Mouse (Mus musculus): ENCODE measurements around the gene Gramd1b. TPM values are rescaled to one million over a fixed set of nuclear protein-coding genes. Genes with fewer than 3 reads are reported as not detected.

Gramd1b gene
- 27.5 and 33.2 TPM in 2 replicates for total RNA-seq (2017)

- ATAC-seq (replicated peaks in 1 of 2; ENCODE audit: insufficient read depth in 1 of 2, low FRiP score in 2 of 2, low TSS enrichment in 1 of 2, low read depth in 1 of 2, poor library complexity in 2 of 2, severe bottlenecking in 2 of 2) = peak; percentile 42 to 57
Observed at GRCm38 (mm10) chr9:40531027-40531621, at the start of gene Gramd1b. Gene Gramd1b, minus strand, starts transcription at chr9:40531383.

GRCm38 (mm10) chr9:40578726-40579625 lies 47.8 kb upstream of the Gramd1b start:
- ATAC-seq (replicated peaks in 1 of 2; ENCODE audit: insufficient read depth in 1 of 2, low FRiP score in 2 of 2, low TSS enrichment in 1 of 2, low read depth in 1 of 2, poor library complexity in 2 of 2, severe bottlenecking in 2 of 2) = no peak

GRCm38 (mm10) chr9:40577132-40577531 lies 45.9 kb upstream of the Gramd1b start:
- peak; percentile 33 to 39; a peak in 1 of 4 replicates for ATAC-seq (replicated peaks in 1 of 2; ENCODE audit: insufficient read depth in 1 of 2, low FRiP score in 2 of 2, low TSS enrichment in 1 of 2, low read depth in 1 of 2, poor library complexity in 2 of 2, severe bottlenecking in 2 of 2)

GRCm38 (mm10) chr9:40575053-40575985 lies 44.1 kb upstream of the Gramd1b start:
- ATAC-seq (replicated peaks in 1 of 2; ENCODE audit: insufficient read depth in 1 of 2, low FRiP score in 2 of 2, low TSS enrichment in 1 of 2, low read depth in 1 of 2, poor library complexity in 2 of 2, severe bottlenecking in 2 of 2) = peak; percentile 17 to 55; a peak in 1 of 4 replicates

GRCm38 (mm10) chr9:40571280-40571679 lies 40.1 kb upstream of the Gramd1b start:
- ATAC-seq (replicated peaks in 1 of 2; ENCODE audit: insufficient read depth in 1 of 2, low FRiP score in 2 of 2, low TSS enrichment in 1 of 2, low read depth in 1 of 2, poor library complexity in 2 of 2, severe bottlenecking in 2 of 2) = peak; percentile 34 to 37; a peak in 2 of 4 replicates

GRCm38 (mm10) chr9:40568070-40568469 lies 36.9 kb upstream of the Gramd1b start:
- ATAC-seq (replicated peaks in 1 of 2; ENCODE audit: insufficient read depth in 1 of 2, low FRiP score in 2 of 2, low TSS enrichment in 1 of 2, low read depth in 1 of 2, poor library complexity in 2 of 2, severe bottlenecking in 2 of 2) = no peak

GRCm38 (mm10) chr9:40563750-40564149 lies 32.6 kb upstream of the Gramd1b start:
- ATAC-seq (replicated peaks in 1 of 2; ENCODE audit: insufficient read depth in 1 of 2, low FRiP score in 2 of 2, low TSS enrichment in 1 of 2, low read depth in 1 of 2, poor library complexity in 2 of 2, severe bottlenecking in 2 of 2) = no peak

- no peak for ATAC-seq (replicated peaks in 1 of 2; ENCODE audit: insufficient read depth in 1 of 2, low FRiP score in 2 of 2, low TSS enrichment in 1 of 2, low read depth in 1 of 2, poor library complexity in 2 of 2, severe bottlenecking in 2 of 2)
Observed at GRCm38 (mm10) chr9:40559646-40560045, 28.5 kb upstream of the Gramd1b start.

GRCm38 (mm10) chr9:40557796-40558195 lies 26.6 kb upstream of the Gramd1b start:
- ATAC-seq (replicated peaks in 1 of 2; ENCODE audit: insufficient read depth in 1 of 2, low FRiP score in 2 of 2, low TSS enrichment in 1 of 2, low read depth in 1 of 2, poor library complexity in 2 of 2, severe bottlenecking in 2 of 2) = no peak

- no peak for ATAC-seq (replicated peaks in 1 of 2; ENCODE audit: insufficient read depth in 1 of 2, low FRiP score in 2 of 2, low TSS enrichment in 1 of 2, low read depth in 1 of 2, poor library complexity in 2 of 2, severe bottlenecking in 2 of 2)
Observed at GRCm38 (mm10) chr9:40556396-40556795, 25.2 kb upstream of the Gramd1b start.

GRCm38 (mm10) chr9:40555243-40555642 lies 24.1 kb upstream of the Gramd1b start:
- no peak for ATAC-seq (replicated peaks in 1 of 2; ENCODE audit: insufficient read depth in 1 of 2, low FRiP score in 2 of 2, low TSS enrichment in 1 of 2, low read depth in 1 of 2, poor library complexity in 2 of 2, severe bottlenecking in 2 of 2)

- ATAC-seq (replicated peaks in 1 of 2; ENCODE audit: insufficient read depth in 1 of 2, low FRiP score in 2 of 2, low TSS enrichment in 1 of 2, low read depth in 1 of 2, poor library complexity in 2 of 2, severe bottlenecking in 2 of 2) = no peak
Observed at GRCm38 (mm10) chr9:40547876-40548275, 16.7 kb upstream of the Gramd1b start.

GRCm38 (mm10) chr9:40545193-40545592 lies 14.0 kb upstream of the Gramd1b start:
- no peak for ATAC-seq (replicated peaks in 1 of 2; ENCODE audit: insufficient read depth in 1 of 2, low FRiP score in 2 of 2, low TSS enrichment in 1 of 2, low read depth in 1 of 2, poor library complexity in 2 of 2, severe bottlenecking in 2 of 2)

GRCm38 (mm10) chr9:40539588-40540140 lies 8.5 kb upstream of the Gramd1b start:
- ATAC-seq (replicated peaks in 1 of 2; ENCODE audit: insufficient read depth in 1 of 2, low FRiP score in 2 of 2, low TSS enrichment in 1 of 2, low read depth in 1 of 2, poor library complexity in 2 of 2, severe bottlenecking in 2 of 2) = no peak

GRCm38 (mm10) chr9:40537708-40538105 lies 6.5 kb upstream of the Gramd1b start:
- no peak for ATAC-seq (replicated peaks in 1 of 2; ENCODE audit: insufficient read depth in 1 of 2, low FRiP score in 2 of 2, low TSS enrichment in 1 of 2, low read depth in 1 of 2, poor library complexity in 2 of 2, severe bottlenecking in 2 of 2)

GRCm38 (mm10) chr9:40537044-40537707 lies 6.0 kb upstream of the Gramd1b start:
- ATAC-seq (replicated peaks in 1 of 2; ENCODE audit: insufficient read depth in 1 of 2, low FRiP score in 2 of 2, low TSS enrichment in 1 of 2, low read depth in 1 of 2, poor library complexity in 2 of 2, severe bottlenecking in 2 of 2) = no peak

- ATAC-seq (replicated peaks in 1 of 2; ENCODE audit: insufficient read depth in 1 of 2, low FRiP score in 2 of 2, low TSS enrichment in 1 of 2, low read depth in 1 of 2, poor library complexity in 2 of 2, severe bottlenecking in 2 of 2) = peak in 1 of 2 experiments; percentile 30; a peak in 1 of 4 replicates
Observed at GRCm38 (mm10) chr9:40530536-40530935, 647 bp downstream of the Gramd1b start.
